Mouse (Mus musculus) adrenal gland, adult 2 months (tissue): ENCODE measurements around the gene G6pc3. TPM values are rescaled to one million over a fixed set of nuclear protein-coding genes. Genes with fewer than 3 reads are reported as not detected.
A peak's percentile ranks its signal among the peaks of the same experiment; 100 is the strongest.

ENCODE experiments used
- DNase-seq: peaks from one replicate; pipeline ENCODE4 v3.0.0; 2021
- polyA plus RNA-seq: library from polyadenylated mRNA; depleted of rRNA; stranded (reverse); fragments of >200 nt; gene quantifications from 2 replicates; pipeline ENCODE4 v1.2.3, GENCODE M21; 2012
- total RNA-seq, 2 experiments: library from RNA; stranded (reverse); gene quantifications; 2 replicates each; pipeline ENCODE4 v1.2.3; 2021

The G6pc3 gene
- total and polyA plus RNA-seq, 3 experiments = 140 to 297 (median 149) TPM

GRCm38 (mm10) chr11:102217876-102218430 is 28.5 kb downstream of the G6pc3 start:
- DNase-seq = no peak

- DNase-seq = peak; percentile 98
These were observed 29.4 kb downstream of the G6pc3 start for GRCm38 (mm10) chr11:102218783-102219182.

GRCm38 (mm10) chr11:102219247-102219993 is 30.0 kb downstream of the G6pc3 start:
- peak; percentile 45 for DNase-seq

- peak; percentile 72 for DNase-seq
These were observed 30.6 kb downstream of the G6pc3 start for GRCm38 (mm10) chr11:102219994-102220346.

- peak; percentile 60 for DNase-seq
These were observed 31.0 kb downstream of the G6pc3 start for GRCm38 (mm10) chr11:102220451-102220850.

- no peak for DNase-seq
These were observed 32.0 kb downstream of the G6pc3 start for GRCm38 (mm10) chr11:102221243-102221953.

GRCm38 (mm10) chr11:102221954-102222351 is 32.5 kb downstream of the G6pc3 start:
- peak; percentile 50 for DNase-seq

GRCm38 (mm10) chr11:102223166-102223565 is 33.7 kb downstream of the G6pc3 start:
- DNase-seq = no peak

- DNase-seq = peak; percentile 86
These were observed 35.3 kb downstream of the G6pc3 start for GRCm38 (mm10) chr11:102224686-102225085.

- DNase-seq = peak; percentile 50
These were observed 35.8 kb downstream of the G6pc3 start for GRCm38 (mm10) chr11:102225221-102225620.

- DNase-seq = no peak
These were observed 36.9 kb downstream of the G6pc3 start for GRCm38 (mm10) chr11:102226067-102226978.

- no peak for DNase-seq
These were observed 38.1 kb downstream of the G6pc3 start for GRCm38 (mm10) chr11:102227270-102228190.

GRCm38 (mm10) chr11:102228191-102228545 is 38.7 kb downstream of the G6pc3 start:
- no peak for DNase-seq

GRCm38 (mm10) chr11:102228646-102229268 is 39.3 kb downstream of the G6pc3 start:
- DNase-seq = no peak

- peak; percentile 47 for DNase-seq
These were observed 40.0 kb downstream of the G6pc3 start for GRCm38 (mm10) chr11:102229331-102229953.

GRCm38 (mm10) chr11:102230006-102230741 is 40.8 kb downstream of the G6pc3 start, which contains the start of gene Hdac5:
Hdac5 (minus strand) TSS chr11:102230166.
- DNase-seq = peak; percentile 99

- no peak for DNase-seq
These were observed 46.6 kb downstream of the G6pc3 start for GRCm38 (mm10) chr11:102236022-102236421.

- no peak for DNase-seq
These were observed 51.2 kb downstream of the G6pc3 start for GRCm38 (mm10) chr11:102240636-102241035.

GRCm38 (mm10) chr11:102241246-102241645 is 51.8 kb downstream of the G6pc3 start:
- no peak for DNase-seq
